Mouse (Mus musculus) small intestine, adult 2 months (tissue): ENCODE measurements at regions not wholly inside any gene's neighbourhood (a gene's known extent, or its start where the extent isn't known, plus 50 kb on each side); places are given as distances from the start of the nearest gene placed in this dataset.

ENCODE experiments used
- CTCF ChIP-seq: fragments of 200-500 bp; IDR thresholded peaks from 2 replicates; pipeline ENCODE4 v1.5.1; 2012; ENCODE audit warnings: low read depth, mild to moderate bottlenecking, control low read depth, inconsistent platforms, low read length, moderate library complexity, mixed read lengths; ENCODE audit not compliant: insufficient replicate concordance, insufficient read length; ENCODE audit errors: extremely low read depth
- POLR2A ChIP-seq: fragments of 200-500 bp; IDR thresholded peaks from 2 replicates; pipeline ENCODE4 v1.6.1; 2012; ENCODE audit warnings: low read depth, mild to moderate bottlenecking, control low read depth, inconsistent platforms, low read length, moderate library complexity

DNA sequence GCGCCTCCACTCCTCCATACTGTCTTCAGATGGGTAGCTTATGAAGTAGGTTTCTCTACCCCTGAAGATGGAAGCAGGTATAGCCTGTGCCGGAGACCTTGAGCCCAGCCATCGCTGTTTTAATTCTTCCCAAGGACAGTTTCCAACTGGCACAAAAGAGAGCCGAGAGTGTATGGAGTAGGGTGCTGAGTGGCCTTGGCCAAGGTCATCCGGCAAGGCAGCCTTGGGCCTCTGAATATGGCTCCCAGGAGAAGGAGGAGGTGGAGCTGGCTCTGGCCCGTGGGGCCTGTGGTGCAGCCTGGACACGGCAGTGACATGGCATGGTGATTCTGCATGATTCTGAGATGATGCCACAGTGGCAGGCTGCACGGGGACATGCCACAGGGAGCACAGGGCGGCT is 215.7 kb downstream of the Tex29 start:
- no peak for TF ChIP-seq CTCF
- TF ChIP-seq POLR2A = no peak
